Comparison of ENCODE assay signal across 8 mouse cellular contexts in the genomic region with DNA sequence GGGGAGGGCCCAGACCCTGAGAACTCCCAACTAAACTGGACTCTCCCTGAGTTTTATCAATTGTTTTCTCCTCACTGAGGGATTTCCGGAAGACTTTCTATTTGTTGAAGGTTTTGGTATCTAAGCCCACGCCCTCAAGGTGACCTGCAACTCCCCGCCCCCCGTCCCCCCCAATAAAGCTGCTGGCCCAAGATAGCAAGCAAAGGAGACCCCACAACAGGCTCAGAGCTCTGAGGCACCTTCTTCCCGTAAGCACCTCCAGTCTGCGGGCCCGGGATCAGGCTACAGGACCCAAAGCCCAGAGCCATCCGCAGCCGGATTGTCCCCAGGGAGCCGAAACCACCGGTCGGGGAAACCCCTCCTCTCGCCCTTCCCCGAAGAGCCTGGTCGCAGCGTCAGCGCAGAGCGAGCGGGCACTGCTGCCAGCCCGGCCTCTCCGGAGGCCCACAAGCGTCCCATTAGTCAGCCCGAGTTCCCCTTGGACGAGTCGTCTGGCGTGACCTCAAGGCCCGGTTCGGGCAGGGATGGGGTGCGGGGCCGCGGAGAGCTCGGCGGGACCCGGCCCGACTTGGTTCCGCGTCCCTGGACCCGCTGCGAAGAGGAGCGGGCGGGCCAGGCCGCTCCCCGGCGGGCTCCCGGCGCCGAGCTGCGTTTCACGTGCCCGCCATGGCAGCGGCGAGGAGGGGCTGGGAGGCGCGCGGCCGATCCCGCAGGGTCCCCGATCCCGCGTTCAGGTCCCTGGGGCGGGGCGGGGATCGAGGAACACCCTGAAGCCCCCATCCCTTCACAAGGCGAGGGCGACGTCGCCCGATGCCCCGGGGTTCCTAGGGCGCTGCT.
DNase-seq lines count a peak whose midpoint lies in the region; ATAC-seq and TF ChIP-seq lines count a peak whose summit lies in the region.

No protein-coding gene starts in this region.

- WGBS in heart, embryonic 13.5 days: 2% methylated on average over 58 of the region's 70 CpGs
- WGBS in stomach, embryonic 16.5 days: 6% methylated on average over 53 of the region's 70 CpGs

- peaks cover 51% of the 10 kb centered on the region for H3K4me1 ChIP-seq in E14TG2a.4 (replicated peaks; ENCODE audit: low read depth, low read length)
- peaks cover 58% of the 10 kb centered on the region for H3K4me1 ChIP-seq in heart, embryonic 13.5 days
- H3K4me1 ChIP-seq in stomach, embryonic 16.5 days (ENCODE audit: control insufficient read depth, insufficient read depth, low read length): peaks cover 20% of the 10 kb centered on the region

- peak overlapping the region; percentile 85 for H3K4me2 ChIP-seq in heart, embryonic 13.5 days
- H3K4me2 ChIP-seq in stomach, embryonic 16.5 days (ENCODE audit: low read depth, low read length): peak overlapping the region; percentile 83

- H3K27me3 ChIP-seq in E14TG2a.4 (ENCODE audit: insufficient read depth, low read length): peaks cover 78% of the 10 kb centered on the region
- peaks cover 100% of the 10 kb centered on the region for H3K27me3 ChIP-seq in heart, embryonic 13.5 days (replicated peaks)
- H3K27me3 ChIP-seq in stomach, embryonic 16.5 days (ENCODE audit: control insufficient read depth, insufficient read depth, low read length): peaks cover 52% of the 10 kb centered on the region

- peak overlapping the region; percentile 69 for H3K4me3 ChIP-seq in E14TG2a.4 (replicated peaks; ENCODE audit: low read length)
- H3K4me3 ChIP-seq in heart, embryonic 13.5 days: peak overlapping the region; percentile 63
- H3K4me3 ChIP-seq in stomach, embryonic 16.5 days (replicated peaks; ENCODE audit: low read length): peak overlapping the region; percentile 54

- no peak for ATAC-seq in cerebellum, adult (ENCODE audit: insufficient number of reproducible peaks, low FRiP score, low TSS enrichment)
- ATAC-seq in heart, embryonic 13.5 days (ENCODE audit: extremely low read depth, insufficient number of reproducible peaks, low FRiP score, low TSS enrichment): no peak
- ATAC-seq in megakaryocyte progenitor cell, adult 5-6 weeks (replicated peaks; ENCODE audit: poor library complexity): peak; percentile 12; the same call in 1 of the 2 replicates
- ATAC-seq in stomach, embryonic 16.5 days (ENCODE audit: insufficient read depth, low FRiP score): no peak

- DNase-seq in cerebellum, adult 8-10 months: peak; percentile 27
- peak; percentile 14 to 31 for DNase-seq in cerebellum, postnatal 36 days
- peak; percentile 47 for DNase-seq in kidney, postnatal 10 days

- no peaks in the 10 kb centered on the region for H3K36me3 ChIP-seq in E14TG2a.4 (ENCODE audit: insufficient read depth, low read length)
- no peaks in the 10 kb centered on the region for H3K36me3 ChIP-seq in heart, embryonic 13.5 days
- H3K36me3 ChIP-seq in stomach, embryonic 16.5 days (ENCODE audit: control insufficient read depth, insufficient read depth, low read length): no peaks in the 10 kb centered on the region

- no peak for TF ChIP-seq CTCF in E14TG2a.4 (conservative IDR thresholded peaks at IDR 0.05; ENCODE audit: low read length)

- peak overlapping the region; percentile 87 for H3K9ac ChIP-seq in heart, embryonic 13.5 days
- peak overlapping the region; percentile 75 for H3K9ac ChIP-seq in stomach, embryonic 16.5 days (ENCODE audit: low read length)

- H3K9me3 ChIP-seq in E14TG2a.4 (ENCODE audit: low read length): no peaks in the 10 kb centered on the region
- no peaks in the 10 kb centered on the region for H3K9me3 ChIP-seq in heart, embryonic 13.5 days
- H3K9me3 ChIP-seq in stomach, embryonic 16.5 days (replicated peaks; ENCODE audit: control insufficient read depth, low read length): no peaks in the 10 kb centered on the region

- peak overlapping the region; percentile 95 for H3K27ac ChIP-seq in heart, embryonic 13.5 days (replicated peaks)
- H3K27ac ChIP-seq in stomach, embryonic 16.5 days (ENCODE audit: low read length): peak overlapping the region; percentile 94
